Mouse (Mus musculus): Measurements from ENCODE around the gene Cmss1. TPM values are rescaled to one million over a fixed set of nuclear protein-coding genes. Genes with fewer than 3 reads are reported as not detected.
A peak's percentile ranks its signal among the peaks of the same experiment; 100 is the strongest.

The Cmss1 gene
- polyA plus RNA-seq, 1 experiment: 6.5 TPM

DNA sequence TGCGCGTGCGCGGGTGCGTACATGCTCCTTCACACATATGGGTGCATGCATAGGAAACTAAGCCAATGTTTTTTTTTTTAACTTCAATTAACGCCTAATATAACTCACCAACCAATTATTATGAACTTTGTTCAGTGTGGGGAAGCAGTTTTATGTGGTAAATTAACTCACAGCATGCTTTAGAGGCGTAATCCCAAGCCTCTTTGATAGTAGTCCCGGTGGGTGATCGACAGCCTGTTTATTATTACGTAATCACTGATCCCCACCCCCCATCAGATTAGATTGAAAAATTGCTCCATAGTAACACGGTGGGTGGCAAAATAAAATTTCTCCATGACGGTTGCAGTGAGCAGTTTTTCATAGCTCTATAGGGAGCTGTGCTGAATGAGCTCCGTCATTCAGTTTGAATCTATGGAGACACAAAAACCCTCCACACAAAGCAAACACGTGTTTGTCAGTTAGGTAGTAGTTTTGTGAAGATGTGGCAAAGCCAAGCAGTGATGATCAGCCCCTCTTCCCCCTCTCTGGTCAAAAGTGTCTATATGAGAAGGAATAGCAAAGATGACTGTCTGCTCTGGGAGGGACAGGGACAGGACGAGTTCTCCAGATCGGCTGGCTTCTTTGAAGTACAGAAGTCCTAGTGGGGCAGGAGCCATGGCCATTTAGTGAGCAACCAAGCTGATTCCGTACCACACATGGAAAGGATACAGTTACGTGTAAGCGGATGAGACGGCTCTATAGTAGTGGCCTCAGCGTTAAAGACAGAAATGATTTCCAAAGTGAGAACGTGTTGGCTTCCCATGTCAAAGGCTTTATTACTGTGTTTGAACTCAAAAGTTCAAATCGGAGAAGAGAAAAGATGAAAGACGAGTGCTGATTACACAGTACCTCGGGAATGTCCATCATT is 303.6 kb downstream of the Cmss1 start:
- TF ChIP-seq CTCF (IDR thresholded peaks at IDR 0.05; ENCODE audit: low read depth, low read length): no peak

DNA sequence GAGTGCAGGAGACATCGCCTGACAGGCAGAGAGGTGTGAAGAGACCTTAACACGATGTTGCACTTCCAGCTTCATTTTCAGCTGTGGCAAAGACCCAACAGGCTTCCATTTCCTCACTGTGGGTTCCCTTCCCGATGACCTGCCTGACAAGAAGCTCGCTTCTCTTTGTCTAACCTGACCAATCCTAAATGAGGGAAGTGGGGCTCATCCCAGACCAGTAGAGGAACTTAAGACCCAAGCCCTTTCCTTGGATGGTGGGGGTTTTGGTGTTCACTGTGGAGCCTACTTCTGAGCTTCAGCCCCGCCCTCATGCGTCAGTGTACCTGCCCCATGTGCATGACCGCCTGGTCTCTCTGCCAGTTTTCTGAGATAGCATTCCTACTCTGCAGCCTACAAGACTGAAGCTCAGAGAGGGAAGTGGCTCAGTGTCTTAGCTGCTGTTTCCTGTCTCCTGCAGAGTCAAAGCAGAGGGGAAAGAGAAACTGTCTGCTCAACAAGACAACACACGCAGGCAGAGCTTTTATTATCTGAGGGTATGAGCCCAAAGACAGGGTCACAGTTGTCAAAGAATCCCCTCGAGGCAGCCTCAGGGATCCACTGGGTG is 305.1 kb downstream of the Cmss1 start:
- H3K4me1 ChIP-seq (ENCODE audit: control insufficient read depth, insufficient read depth, low read length): peaks cover 10% of the 10 kb centered on the region
- H3K27ac ChIP-seq (ENCODE audit: insufficient read depth, low read depth, low read length): peak overlapping the region; percentile 33
- no peak for TF ChIP-seq POLR2A (IDR thresholded peaks at IDR 0.05; ENCODE audit: borderline replicate concordance, low read depth, low read length)
- TF ChIP-seq CTCF (IDR thresholded peaks at IDR 0.05; ENCODE audit: low read depth, low read length): no peak
- peak overlapping the region; percentile 12; the same call in 1 of the 2 replicates for H3K4me3 ChIP-seq (ENCODE audit: insufficient read depth, low read length)

More for the DNA sequence above, 303.6 kb downstream of the Cmss1 start:
- H3K4me3 ChIP-seq (ENCODE audit: insufficient read depth, low read length): no peak overlapping the region
- no peak overlapping the region for H3K27ac ChIP-seq (ENCODE audit: insufficient read depth, low read depth, low read length)
- H3K4me1 ChIP-seq (ENCODE audit: control insufficient read depth, insufficient read depth, low read length): peaks cover 10% of the 10 kb centered on the region

DNA sequence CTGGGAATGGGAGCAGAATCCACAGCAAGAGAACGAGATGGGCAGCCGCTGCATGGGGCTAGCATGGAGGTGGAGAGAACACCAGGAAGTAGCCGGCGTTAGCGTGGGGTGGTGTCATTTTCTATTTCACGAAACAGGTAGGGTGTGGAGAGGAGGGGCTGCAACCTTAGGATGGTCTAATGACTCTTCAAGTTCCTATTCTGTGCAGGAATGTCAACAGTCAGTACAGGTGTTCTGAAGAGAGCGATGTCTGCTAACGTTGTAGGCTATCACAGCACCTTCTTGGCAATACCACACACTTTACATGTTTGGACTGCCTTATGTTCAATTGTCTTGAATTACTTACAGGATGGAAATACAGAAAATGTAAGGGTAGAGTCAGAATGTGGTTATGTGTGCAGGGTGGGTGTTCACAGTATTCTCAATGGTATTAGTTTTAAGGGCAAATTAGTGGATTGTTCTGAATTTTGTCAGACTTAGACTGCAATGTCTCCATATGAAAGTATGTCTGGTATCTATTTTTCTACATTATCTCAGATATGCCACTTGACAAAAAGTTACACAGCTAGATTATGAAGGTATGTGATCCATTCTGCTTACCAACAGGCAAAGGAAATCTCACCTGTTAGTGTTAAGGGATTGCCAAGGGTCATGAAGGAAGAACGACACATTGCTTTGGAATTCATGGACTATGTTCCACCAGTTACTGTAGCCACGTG is 311.3 kb downstream of the Cmss1 start:
- Histone ChIP-seq H3K4me1 (ENCODE audit: control insufficient read depth, insufficient read depth, low read length) (no peaks in the 10 kb centered on the region), H3K27ac (ENCODE audit: insufficient read depth, low read depth, low read length) (no peak overlapping the region), H3K4me3 (ENCODE audit: insufficient read depth, low read length) (no peak overlapping the region)
- TF ChIP-seq CTCF (IDR thresholded peaks at IDR 0.05; ENCODE audit: low read depth, low read length) (no peak), POLR2A (IDR thresholded peaks at IDR 0.05; ENCODE audit: borderline replicate concordance, low read depth, low read length) (no peak)

DNA sequence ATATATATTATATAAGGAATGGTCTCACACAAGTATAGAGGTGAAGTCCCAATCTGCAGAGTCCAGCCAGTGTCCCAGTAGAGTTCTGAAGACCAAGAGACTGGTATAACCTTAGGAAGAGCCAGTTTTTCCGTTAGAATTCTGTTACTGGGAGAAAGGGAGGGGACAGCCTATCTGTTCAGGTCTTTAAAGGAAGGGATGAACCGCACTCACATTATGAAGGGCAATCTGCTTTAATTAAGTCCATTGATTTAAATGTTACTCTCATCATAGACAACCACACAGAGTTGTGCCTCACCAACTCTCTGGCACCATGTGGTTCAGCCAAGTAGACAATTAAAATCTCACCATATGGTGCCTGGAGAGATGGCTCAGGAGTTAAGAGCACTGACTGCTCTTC is 313.9 kb downstream of the Cmss1 start, which contains the start of gene Tmem30c:
Gene Tmem30c (minus strand): TSS at position 101 of the 400 bp plus-strand sequence.
- Histone ChIP-seq H3K4me3 (ENCODE audit: insufficient read depth, low read length) (no peak within 1 kb of the TSS), H3K27ac (ENCODE audit: insufficient read depth, low read depth, low read length) (no peak within 1 kb of the TSS), H3K4me1 (ENCODE audit: control insufficient read depth, insufficient read depth, low read length) (no peaks in the 10 kb centered on the region)
- TF ChIP-seq CTCF (IDR thresholded peaks at IDR 0.05; ENCODE audit: low read depth, low read length) (no peak), POLR2A (IDR thresholded peaks at IDR 0.05; ENCODE audit: borderline replicate concordance, low read depth, low read length) (no peak)

DNA sequence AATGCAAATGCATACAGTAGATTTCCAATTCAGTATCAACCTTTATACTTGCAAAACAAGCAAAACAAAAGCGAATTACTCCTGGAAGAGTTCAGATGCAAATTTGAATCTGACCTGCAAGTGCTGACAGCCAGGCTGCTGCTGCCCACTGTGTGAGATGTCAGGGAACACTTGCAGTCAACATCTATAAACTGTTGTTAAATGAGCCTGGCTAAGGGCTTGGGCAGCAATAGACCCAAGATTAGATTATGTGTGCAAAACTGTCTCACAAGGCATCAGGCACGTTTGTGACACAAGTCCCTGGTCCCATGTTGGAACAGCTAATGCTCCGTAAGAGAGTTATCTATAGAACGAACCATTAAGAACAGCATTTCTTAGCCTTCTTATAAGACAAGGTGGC is 314.4 kb downstream of the Cmss1 start:
- no peak overlapping the region for H3K27ac ChIP-seq (ENCODE audit: insufficient read depth, low read depth, low read length)
- TF ChIP-seq CTCF (IDR thresholded peaks at IDR 0.05; ENCODE audit: low read depth, low read length) (no peak), POLR2A (IDR thresholded peaks at IDR 0.05; ENCODE audit: borderline replicate concordance, low read depth, low read length) (no peak)

DNA sequence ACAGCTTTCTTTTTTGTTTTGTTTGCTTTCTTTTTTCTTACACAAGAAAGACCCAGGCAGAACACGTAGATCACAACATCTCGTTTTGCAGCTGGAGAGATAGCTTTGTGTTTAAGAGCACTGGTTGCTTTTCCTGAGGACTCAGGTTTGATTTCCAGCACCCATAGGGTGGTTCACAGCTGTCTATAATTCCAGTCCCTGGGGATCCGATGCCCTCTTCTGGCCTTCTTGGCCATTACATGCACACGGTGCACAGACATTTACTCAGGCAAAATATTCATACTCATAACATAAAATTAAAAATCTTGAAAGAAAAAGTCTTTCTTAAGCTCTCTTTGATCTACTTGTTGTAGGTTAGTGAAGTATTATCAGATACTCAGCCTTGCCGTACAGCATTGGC is 315.0 kb downstream of the Cmss1 start:
- TF ChIP-seq CTCF (IDR thresholded peaks at IDR 0.05; ENCODE audit: low read depth, low read length): no peak
- TF ChIP-seq POLR2A (IDR thresholded peaks at IDR 0.05; ENCODE audit: borderline replicate concordance, low read depth, low read length): no peak
- Histone ChIP-seq H3K4me3 (ENCODE audit: insufficient read depth, low read length) (no peak overlapping the region), H3K4me1 (ENCODE audit: control insufficient read depth, insufficient read depth, low read length) (no peaks in the 10 kb centered on the region), H3K27ac (ENCODE audit: insufficient read depth, low read depth, low read length) (no peak overlapping the region)

More for the DNA sequence above, 314.4 kb downstream of the Cmss1 start:
- H3K4me3 ChIP-seq (ENCODE audit: insufficient read depth, low read length): no peak overlapping the region
- no peaks in the 10 kb centered on the region for H3K4me1 ChIP-seq (ENCODE audit: control insufficient read depth, insufficient read depth, low read length)

DNA sequence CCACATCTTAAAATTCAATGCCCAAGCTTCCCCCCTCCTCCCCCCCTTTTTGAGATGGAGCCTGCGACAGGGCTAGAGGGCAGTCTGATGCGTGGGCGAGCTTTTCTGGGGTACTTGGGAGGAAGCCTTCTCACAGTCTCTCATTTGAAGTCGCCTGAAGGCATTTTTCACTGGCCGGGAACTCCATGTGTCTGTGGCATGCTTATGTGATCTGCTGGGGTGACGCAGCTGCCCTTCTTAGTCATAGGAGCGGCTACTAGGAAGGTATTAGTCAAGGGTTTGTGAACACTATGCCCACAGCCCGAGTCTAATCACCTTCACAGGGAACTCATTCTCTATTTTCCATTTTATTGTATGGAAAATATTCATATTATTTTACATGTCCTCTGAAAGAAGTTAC is 325.2 kb downstream of the Cmss1 start:
- Histone ChIP-seq H3K4me1 (ENCODE audit: control insufficient read depth, insufficient read depth, low read length) (peaks cover 10% of the 10 kb centered on the region), H3K4me3 (ENCODE audit: insufficient read depth, low read length) (no peak overlapping the region), H3K27ac (ENCODE audit: insufficient read depth, low read depth, low read length) (no peak overlapping the region)
- no peak for TF ChIP-seq CTCF (IDR thresholded peaks at IDR 0.05; ENCODE audit: low read depth, low read length)
- TF ChIP-seq POLR2A (IDR thresholded peaks at IDR 0.05; ENCODE audit: borderline replicate concordance, low read depth, low read length): no peak

DNA sequence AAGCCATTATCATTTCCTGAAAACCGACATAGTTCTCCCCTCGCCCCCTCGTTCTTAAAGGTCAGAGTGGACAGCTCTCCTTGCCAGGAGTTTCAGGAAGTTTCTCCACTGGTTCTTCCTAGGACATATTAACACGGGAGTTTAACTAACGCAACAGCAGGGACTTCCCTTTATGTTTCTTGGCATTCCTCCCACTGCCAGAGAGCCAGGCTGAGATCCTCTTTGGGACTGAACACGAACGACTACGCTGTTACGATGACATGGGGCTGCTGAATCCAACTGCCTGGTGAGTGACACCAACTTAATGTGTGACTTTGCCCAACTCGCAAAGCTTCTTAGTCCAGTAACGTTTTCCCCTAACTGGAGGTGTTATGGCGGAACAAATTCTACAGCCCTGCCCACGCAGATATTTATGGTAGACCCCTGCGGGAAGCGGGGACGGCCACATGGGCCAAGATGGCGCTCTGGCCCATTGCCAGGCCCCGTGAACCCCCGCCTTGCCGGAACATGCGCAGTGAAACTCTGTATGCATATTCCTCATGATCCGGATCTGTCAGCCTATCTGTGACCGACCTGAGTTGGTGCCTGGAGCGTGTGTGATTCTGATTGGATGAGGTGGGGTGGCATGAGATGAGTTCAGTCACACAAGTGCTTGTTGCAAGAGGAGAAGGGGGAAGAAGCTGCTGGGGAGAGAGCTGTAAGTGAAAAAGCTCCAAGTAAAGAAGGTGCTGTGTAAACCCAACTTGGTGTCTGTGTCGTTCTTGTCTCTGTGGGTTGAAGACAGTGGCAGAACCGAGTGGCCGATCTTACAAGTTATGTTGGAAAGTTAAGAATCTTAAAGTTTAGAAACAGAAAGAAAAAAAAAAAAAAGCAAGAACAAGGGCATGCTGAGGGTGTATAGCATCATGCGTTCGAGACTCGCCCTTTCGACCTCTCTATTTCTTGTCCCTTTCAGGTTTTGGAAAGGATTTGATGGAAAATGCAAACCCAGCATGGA is 326.1 kb downstream of the Cmss1 start:
- no peak overlapping the region for H3K4me3 ChIP-seq (ENCODE audit: insufficient read depth, low read length)
- H3K27ac ChIP-seq (ENCODE audit: insufficient read depth, low read depth, low read length): no peak overlapping the region
- TF ChIP-seq POLR2A (IDR thresholded peaks at IDR 0.05; ENCODE audit: borderline replicate concordance, low read depth, low read length): no peak
- peaks cover 10% of the 10 kb centered on the region for H3K4me1 ChIP-seq (ENCODE audit: control insufficient read depth, insufficient read depth, low read length)

Data from bone marrow macrophage, adult 2 months (primary cell).